Mouse (Mus musculus): ENCODE results near the gene Srbd1. TPM values are rescaled to one million over a fixed set of nuclear protein-coding genes. Genes with fewer than 3 reads are reported as not detected.

The Srbd1 gene
- total RNA-seq, 2 experiments from 2014 or later: 19.5 to 19.9 TPM

DNA sequence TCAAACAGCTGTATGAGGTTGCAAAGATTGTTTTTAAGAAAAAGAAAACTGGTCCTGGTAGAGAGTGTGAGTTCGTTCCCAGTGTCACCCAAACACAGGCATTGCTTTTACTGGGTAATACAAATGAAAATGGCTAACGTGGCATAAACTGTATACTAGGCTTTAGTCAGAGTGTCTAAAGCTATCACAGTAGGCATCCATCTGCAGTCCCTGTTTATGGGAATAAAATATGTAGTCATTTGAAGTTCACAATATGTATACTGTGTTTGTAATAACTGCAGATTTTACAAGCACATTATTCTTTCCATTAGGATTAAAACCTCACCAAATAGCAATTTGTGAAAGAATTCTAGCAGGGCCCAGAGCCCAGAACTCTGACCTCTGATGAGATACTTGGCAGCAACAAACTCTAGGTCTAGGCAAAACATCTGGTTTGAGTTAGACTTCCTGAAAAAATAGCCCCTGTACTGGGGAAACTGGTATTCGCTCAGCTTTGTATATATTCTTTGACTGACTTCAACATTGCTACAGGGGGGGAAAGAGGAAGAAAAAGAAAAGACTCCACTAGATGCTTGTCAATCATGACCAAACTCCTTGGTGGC is 112.8 kb downstream of the Srbd1 start:
- DNase-seq: peak; percentile 36

GRCm38 (mm10) chr17:86030016-86030415 is 115.0 kb downstream of the Srbd1 start:
- no peak for DNase-seq

- DNase-seq: no peak
Observed at GRCm38 (mm10) chr17:86029175-86029574, 115.8 kb downstream of the Srbd1 start.

- DNase-seq: no peak
Observed at GRCm38 (mm10) chr17:86027577-86028199, 117.3 kb downstream of the Srbd1 start.

DNA sequence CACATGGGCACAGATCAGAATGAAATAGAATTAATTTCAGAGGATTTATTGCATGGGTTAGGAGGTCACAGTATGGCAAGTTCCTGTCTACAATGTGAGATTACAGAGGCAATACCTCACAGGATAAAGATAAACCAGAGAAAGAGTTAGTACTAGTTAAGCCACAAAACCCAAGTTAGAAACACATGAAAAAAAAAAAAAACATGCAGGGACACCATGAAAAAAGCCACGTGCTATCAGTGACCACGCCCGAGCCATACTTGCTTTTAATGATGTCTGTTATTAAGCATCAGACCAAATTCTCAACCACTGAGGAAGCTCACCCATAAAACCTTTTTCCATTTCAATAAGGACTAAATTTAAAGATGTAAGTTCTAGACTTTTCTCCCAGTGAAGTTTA is 120.4 kb downstream of the Srbd1 start:
- DNase-seq: no peak

GRCm38 (mm10) chr17:86022366-86022765 is 122.6 kb downstream of the Srbd1 start:
- no peak for DNase-seq

DNA sequence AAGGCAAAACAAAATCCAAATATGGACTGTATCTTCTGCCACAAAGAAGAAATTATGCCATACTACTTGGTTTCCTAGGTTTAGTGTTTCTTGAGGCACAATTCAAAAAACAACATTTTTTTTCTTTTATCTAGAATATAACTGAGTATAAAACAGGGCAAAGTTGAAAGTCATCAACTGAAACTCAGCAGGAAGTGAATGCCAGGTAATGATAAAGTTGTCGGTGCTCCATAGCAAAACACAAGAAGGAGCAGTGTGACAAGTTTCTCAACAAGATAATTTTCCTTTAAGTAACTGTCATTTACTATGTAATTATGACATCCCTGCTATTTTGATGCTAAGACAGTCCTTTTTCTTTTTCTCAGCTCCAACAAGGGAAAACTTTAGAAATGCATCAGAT is 123.2 kb downstream of the Srbd1 start:
- no peak for DNase-seq

- no peak for DNase-seq
Observed at GRCm38 (mm10) chr17:86021231-86021630, 123.7 kb downstream of the Srbd1 start.

DNA sequence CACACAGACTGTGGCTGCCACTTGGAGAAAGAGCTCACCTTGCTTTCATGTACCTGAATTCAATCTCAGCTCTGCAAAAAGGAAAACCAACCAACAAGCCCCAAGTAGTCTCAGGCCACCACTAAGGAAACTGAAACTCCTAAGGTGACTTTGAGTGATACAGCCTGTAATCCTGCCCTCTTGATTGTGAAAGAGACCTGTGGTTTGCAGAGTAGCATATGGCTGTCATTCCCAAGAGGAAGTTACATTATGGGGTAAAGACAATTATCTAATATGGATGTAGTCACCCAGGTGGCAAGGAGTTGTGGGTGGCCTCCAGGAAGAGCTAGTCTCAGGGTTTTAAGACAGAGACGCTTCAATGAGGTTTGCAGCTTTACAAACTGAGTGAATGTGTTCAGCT is 125.2 kb downstream of the Srbd1 start:
- no peak for DNase-seq

DNA sequence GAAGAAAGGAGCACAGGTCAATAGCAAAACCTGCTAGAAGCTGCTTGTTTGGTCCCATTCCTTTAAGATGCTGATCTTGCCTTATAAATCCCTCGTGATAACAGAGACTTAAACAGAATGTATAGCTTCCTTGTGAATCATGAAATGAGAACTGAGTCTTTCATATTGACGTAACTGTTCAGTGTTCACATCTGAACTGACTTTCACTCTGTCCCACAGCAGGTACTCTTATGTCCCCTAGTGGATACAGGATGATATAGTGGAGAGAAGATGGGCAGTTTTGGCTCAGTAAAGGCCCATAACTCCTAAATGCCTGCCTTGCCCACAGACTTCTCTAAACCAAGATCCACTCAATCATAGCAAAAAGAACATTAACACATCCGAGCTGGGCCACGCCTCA is 130.7 kb downstream of the Srbd1 start:
- DNase-seq: no peak

GRCm38 (mm10) chr17:86012576-86012975 is 132.4 kb downstream of the Srbd1 start:
- DNase-seq: no peak

- no peak for DNase-seq
Observed at GRCm38 (mm10) chr17:86011849-86012248, 133.1 kb downstream of the Srbd1 start.

DNA sequence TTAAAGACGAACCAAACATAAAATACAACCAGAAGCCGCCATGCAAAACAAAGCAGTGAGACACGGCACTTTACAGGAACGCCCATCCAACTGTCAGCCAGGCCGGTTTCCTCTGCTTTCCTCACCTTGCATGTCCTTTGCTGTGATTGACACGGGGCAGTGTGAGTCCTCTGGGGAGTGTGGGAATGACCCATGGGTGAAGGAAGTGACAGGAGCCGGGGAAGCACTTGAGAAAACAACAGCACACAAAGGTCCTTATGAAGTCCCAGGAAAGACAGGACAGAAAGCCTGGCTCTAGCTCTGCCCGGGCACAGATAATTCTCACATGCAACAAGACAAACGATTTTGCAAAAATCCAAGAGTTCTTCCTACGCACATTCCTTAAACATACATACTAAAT is 136.6 kb downstream of the Srbd1 start:
- no peak for DNase-seq

DNA sequence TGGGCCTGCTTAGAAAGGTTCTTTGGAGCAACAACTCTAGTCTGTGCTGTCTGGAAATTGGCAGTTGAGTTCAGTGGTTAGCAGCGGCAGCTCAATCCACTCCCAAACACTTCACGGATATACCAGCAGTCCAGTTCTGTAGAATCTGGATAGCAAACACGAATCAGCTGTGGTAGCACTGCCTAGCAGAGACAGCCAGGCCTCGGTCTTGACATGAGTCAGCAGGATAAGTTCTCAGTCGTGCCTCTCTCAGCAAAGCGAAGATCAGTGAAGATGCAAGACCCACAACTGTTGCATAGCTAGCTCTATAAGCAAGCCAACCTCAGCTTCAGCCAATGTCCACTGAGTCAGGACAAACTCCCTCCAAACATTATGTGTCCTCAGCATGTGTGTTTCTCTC is 142.9 kb downstream of the Srbd1 start:
- no peak for DNase-seq

- DNase-seq: no peak
Observed at GRCm38 (mm10) chr17:86001667-86002066, 143.3 kb downstream of the Srbd1 start.

- peak; percentile 92 for DNase-seq
Observed at GRCm38 (mm10) chr17:85995727-85996126, 149.2 kb downstream of the Srbd1 start.

GRCm38 (mm10) chr17:85995086-85995485 is 149.9 kb downstream of the Srbd1 start:
- DNase-seq: peak; percentile 42

DNA sequence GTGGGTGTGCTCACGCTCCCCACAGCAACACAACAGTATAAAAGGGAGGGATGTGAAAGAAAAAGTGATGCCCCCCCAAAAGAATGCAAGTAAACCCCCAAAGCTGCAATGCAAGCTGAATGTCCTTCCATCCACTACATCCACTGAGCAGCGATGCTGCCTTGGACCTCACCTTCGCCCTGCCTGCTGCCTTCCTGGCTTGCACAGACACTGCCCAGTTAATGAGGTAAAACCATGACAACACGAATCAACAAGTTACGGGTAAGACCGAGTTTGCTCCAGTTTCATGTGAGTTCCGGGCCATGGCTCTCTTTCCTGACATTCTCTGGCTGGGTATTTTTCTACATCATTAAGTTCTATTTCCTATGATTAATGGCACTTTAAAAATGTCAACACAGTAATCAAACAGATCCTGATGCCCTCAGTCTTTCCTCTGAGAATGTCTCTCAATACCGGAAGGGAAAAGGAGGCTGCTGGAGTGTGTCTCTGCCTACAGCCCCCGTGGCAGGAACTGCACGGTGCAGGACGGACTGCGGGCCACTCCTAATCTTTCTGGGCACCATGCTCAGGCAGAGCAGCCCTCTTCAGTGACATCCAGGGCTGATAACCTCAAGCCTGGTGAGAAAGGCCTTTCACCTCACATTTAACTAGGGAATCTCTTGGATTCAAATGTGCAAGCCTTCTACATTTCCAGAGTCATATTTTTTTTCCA is 155.8 kb downstream of the Srbd1 start:
- no peak for DNase-seq

GRCm38 (mm10) chr17:85987531-85987930 is 157.4 kb downstream of the Srbd1 start:
- DNase-seq: no peak

DNA sequence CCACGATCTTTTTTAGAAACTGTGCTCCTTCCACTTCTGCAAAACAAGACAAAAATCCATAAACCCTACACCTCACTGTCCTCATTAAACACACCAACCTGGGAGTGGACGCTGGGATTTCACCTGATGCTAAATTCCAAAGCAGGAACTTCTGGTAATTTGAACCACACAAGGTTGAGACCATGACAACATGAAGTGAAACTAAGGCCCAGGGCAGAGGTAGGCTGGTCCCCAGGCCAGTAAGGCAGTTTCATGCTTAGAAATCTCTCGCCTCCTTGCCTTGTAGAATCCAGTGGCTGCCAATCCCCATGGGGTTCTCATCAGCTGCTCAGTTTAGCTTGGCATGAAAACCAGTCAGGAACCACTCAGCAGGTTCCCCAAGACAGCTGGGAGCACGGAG is 158.4 kb downstream of the Srbd1 start:
- DNase-seq: no peak

GRCm38 (mm10) chr17:85986181-85986580 is 158.8 kb downstream of the Srbd1 start:
- DNase-seq: no peak

- DNase-seq: no peak
Observed at GRCm38 (mm10) chr17:85985131-85985530, 159.8 kb downstream of the Srbd1 start.

- DNase-seq: no peak
Observed at GRCm38 (mm10) chr17:85982271-85982670, 162.7 kb downstream of the Srbd1 start.

DNA sequence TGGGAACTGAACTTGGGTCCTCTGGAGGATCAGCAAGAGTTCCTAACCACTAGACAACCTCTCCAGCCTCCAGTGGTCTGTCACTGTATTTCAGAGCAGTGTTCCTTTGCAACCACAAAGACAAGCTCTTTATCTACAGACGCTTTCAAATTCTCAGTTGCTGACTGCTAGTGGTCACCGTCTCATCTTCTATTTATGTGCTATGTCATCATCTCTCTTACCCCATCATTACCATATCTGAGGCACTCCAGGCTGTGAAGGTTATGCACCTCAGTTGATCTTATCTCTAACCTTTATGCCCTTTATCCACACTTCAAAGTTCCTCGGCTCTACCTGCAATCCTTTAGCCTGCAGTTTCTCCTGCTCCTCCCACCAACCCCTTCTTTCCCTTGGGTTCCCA is 163.1 kb downstream of the Srbd1 start:
- no peak for DNase-seq
